Mouse (Mus musculus) heart, postnatal 0 days (tissue): Measurements from ENCODE around the gene Tgfbr2.

Experiments used
- CTCF ChIP-seq: IDR thresholded peaks from 2 replicates; pipeline ENCODE4 v1.5.1; 2016; ENCODE audit warnings: antibody characterized with exemption, control low read depth, low read depth
- EP300 ChIP-seq: IDR thresholded peaks from 2 replicates; pipeline ENCODE4 v1.6.1; 2016; ENCODE audit warnings: antibody characterized with exemption, low read depth

GRCm38 (mm10) chr9:116222000-116222399 lies 46.8 kb upstream of the Tgfbr2 start:
- TF ChIP-seq EP300, result no peak
- TF ChIP-seq CTCF, result no peak
